Mouse (Mus musculus): ENCODE data around the gene Gm28308.

GRCm38 (mm10) chr6:52246403-52246803, 33.3 kb upstream of the Gm28308 start:
- no peak for TF ChIP-seq GATA1 (IDR thresholded peaks at IDR 0.05; ENCODE audit: low read length)
- TF ChIP-seq TAL1 (IDR thresholded peaks at IDR 0.05; ENCODE audit: low read length), result no peak
